Mouse (Mus musculus) kidney, embryonic 16.5 days (tissue): ENCODE data around the gene Clca3a1. TPM values are rescaled to one million over a fixed set of nuclear protein-coding genes. Genes with fewer than 3 reads are reported as not detected.
"Not testable (repeated sequence)": the region's sequence is repeated elsewhere in the genome, so short reads cannot be mapped to it uniquely, and the experiment has no call there.

Experiments used
- ATAC-seq: fragments of 200-750 bp; cut with Nextera tagmentation; 2 replicates; pipeline ENCODE4 v1.8.0; 2017; ENCODE audit warnings: moderate TSS enrichment; ENCODE audit not compliant: low FRiP score, low TSS enrichment
- H3K27ac ChIP-seq: fragments of 300-500 bp; sonication (generic); 2 replicates; pipeline ENCODE4 v1.5.1; 2014; ENCODE audit warnings: low read length
- H3K27me3 ChIP-seq: fragments of 300-500 bp; sonication (generic); 2 replicates; pipeline ENCODE4 v1.6.1; 2014; ENCODE audit warnings: low read length, control low read depth, mixed read lengths; ENCODE audit not compliant: insufficient read depth
- H3K36me3 ChIP-seq: fragments of 300-500 bp; sonication (generic); 2 replicates; pipeline ENCODE4 v1.6.1; 2014; ENCODE audit warnings: low read length, control low read depth, mixed read lengths; ENCODE audit not compliant: insufficient read depth
- H3K4me1 ChIP-seq: fragments of 300-500 bp; sonication (generic); 2 replicates; pipeline ENCODE4 v1.6.1; 2014; ENCODE audit warnings: low read length, control low read depth, mixed read lengths; ENCODE audit not compliant: insufficient read depth
- H3K4me2 ChIP-seq: fragments of 300-500 bp; sonication (generic); replicated peaks from 2 replicates; pipeline ENCODE4 v1.6.1; 2014; ENCODE audit warnings: low read depth, low read length
- H3K4me3 ChIP-seq: fragments of 300-500 bp; sonication (generic); 2 replicates; pipeline ENCODE4 v1.5.1; 2014; ENCODE audit warnings: mild to moderate bottlenecking, low read length
- H3K9ac ChIP-seq: fragments of 300-500 bp; sonication (generic); replicated peaks from 2 replicates; pipeline ENCODE4 v1.6.1; 2014; ENCODE audit warnings: low read length
- H3K9me3 ChIP-seq: fragments of 300-500 bp; sonication (generic); 2 replicates; pipeline ENCODE4 v1.6.1; 2016; ENCODE audit warnings: low read length, control low read depth
- WGBS: fragments of 180-500 bp; shearing (Covaris S2); extraction: QIAGEN DNeasy Blood & Tissue Kit; methylation state at CpG from one replicate; pipeline ENCODE4 v1.1.7; 2014; 5-methylcytosine and 5-hydroxymethylcytosine counted together
- polyA plus RNA-seq: library from polyadenylated mRNA; unstranded; fragments of >200 nt; fragmentation: Nextera tagmentation; extraction: Ambion mirVana; gene quantifications from 2 replicates; pipeline ENCODE4 v1.2.1, GENCODE M21; 2015

Gene Clca3a1
- polyA plus RNA-seq, 1 experiment from 2014 or later, result 13.9 TPM

DNA sequence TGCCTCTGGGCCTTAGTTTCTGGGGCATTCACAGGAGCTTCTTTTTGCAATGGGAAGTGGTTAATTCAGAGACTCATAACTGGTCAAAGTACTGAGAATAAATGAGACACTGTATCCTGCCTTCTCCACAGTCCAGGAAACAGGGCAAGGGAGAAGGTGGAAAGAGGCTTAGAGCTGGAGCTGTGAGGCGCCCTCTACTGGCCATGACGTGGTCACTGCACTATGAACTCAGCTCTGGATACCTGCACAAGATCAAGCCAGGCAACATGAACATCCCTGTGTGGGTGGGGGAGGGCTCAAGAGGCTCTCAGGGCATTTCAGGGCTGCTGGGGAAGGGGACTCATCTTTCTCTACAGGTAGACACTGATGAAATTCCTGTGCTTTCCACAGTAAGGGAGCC lies 7.7 kb downstream of the Clca3a1 start:
- Histone ChIP-seq H3K4me2 (no peak overlapping the region), H3K4me1 (no peaks in the 10 kb centered on the region), H3K27ac (no peak overlapping the region), H3K9me3 (no peaks in the 10 kb centered on the region), H3K4me3 (no peak overlapping the region), H3K36me3 (no peaks in the 10 kb centered on the region), H3K9ac (no peak overlapping the region), H3K27me3 (no peaks in the 10 kb centered on the region)
- 0 out of 2 replicates have a peak, but pooled peaks have one; percentile 27 for ATAC-seq
- WGBS, result 11% methylated on average over 2 of the region's 2 CpGs

DNA sequence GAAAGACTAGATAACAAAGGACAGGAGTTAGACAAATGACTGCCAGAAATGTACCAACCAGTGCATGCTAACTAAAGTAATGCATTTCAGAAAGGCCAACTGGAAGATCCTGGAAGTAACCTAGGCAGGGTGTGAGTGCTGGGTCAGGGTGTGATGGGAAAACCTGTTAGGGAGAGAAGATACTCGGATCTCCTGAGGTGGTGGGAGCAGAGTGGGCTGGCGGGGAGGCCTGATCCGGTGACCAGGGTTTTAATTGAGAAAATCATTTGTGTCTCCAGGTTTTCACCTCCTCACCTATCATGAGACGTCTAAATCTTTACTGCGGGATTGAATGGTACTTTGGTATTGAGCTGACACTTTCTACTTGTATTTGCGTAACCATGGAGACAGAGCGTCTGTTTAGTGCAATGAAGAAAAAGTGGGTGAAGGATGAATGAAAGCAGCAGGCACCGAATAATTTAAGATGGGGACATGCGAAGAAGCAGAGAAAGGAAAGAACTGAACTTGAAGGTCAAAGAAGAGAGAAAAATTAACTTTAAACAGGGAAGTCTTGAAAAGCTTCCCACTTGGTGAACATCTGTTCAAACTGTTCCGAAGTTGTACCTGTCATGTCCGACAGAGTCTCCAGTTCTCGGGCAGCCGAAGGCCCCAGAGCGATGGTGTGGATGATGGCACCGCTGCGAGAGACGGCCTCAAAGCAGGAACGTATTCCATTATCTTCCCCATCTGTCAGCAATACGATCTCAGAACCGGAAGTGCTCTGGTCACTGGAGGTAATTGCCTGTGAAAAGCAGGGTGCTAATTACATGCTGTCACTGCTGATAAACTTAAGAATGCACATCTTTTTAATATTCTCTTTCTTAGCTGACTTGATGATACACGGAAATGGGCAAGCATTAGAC lies 11.5 kb downstream of the Clca3a1 start:
- H3K36me3 ChIP-seq, H3K9me3 ChIP-seq, H3K27me3 ChIP-seq, H3K27ac ChIP-seq, ATAC-seq, H3K4me3 ChIP-seq, H3K4me1 ChIP-seq, H3K9ac ChIP-seq, H3K4me2 ChIP-seq: not testable (repeated sequence)
- WGBS, result 54% methylated on average over 18 of the region's 21 CpGs

DNA sequence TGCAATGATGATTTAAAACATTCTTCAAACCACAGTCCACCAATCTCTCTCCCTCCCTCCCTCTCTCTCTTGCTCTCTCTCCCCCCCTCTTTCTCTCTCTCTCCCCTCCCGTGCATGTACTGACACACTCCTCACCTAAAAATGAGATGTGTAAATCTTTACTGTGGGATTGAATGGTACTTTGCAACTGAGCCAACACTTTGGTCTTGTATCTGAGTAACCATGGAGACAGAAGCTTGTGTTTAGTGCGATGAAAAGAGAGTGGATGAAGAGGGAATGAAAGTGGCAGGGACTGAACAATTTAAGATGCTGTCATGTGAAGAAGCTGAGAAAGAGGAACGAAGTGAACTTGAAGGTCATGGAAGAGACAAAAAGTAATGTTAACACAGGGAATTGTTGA lies 13.1 kb downstream of the Clca3a1 start:
- not testable (repeated sequence) for H3K4me3 ChIP-seq, ATAC-seq, H3K9me3 ChIP-seq, H3K27ac ChIP-seq, H3K9ac ChIP-seq, H3K4me2 ChIP-seq, H3K27me3 ChIP-seq, H3K36me3 ChIP-seq, H3K4me1 ChIP-seq
- 58% methylated on average over 3 of the region's 3 CpGs for WGBS

GRCm38 (mm10) chr3:144738396-144738795 lies 22.4 kb downstream of the Clca3a1 start:
- WGBS, result 87% methylated on average over 24 of the region's 24 CpGs
- not testable (repeated sequence) for H3K27me3 ChIP-seq, H3K9me3 ChIP-seq, H3K36me3 ChIP-seq, H3K4me1 ChIP-seq, H3K9ac ChIP-seq, ATAC-seq, H3K4me3 ChIP-seq, H3K27ac ChIP-seq, H3K4me2 ChIP-seq

GRCm38 (mm10) chr3:144736831-144737230 lies 23.9 kb downstream of the Clca3a1 start:
- H3K4me1 ChIP-seq, result no peaks in the 10 kb centered on the region
- H3K9ac ChIP-seq, result no peak overlapping the region
- H3K36me3 ChIP-seq, result no peaks in the 10 kb centered on the region
- H3K4me3 ChIP-seq, result no peak overlapping the region
- H3K9me3 ChIP-seq, result no peaks in the 10 kb centered on the region
- 0 out of 2 replicates have a peak, but pooled peaks have one; percentile 42 for ATAC-seq
- WGBS, result 30% methylated on average over 9 of the region's 9 CpGs
- H3K27me3 ChIP-seq, result no peaks in the 10 kb centered on the region
- no peak overlapping the region for H3K4me2 ChIP-seq
- no peak overlapping the region for H3K27ac ChIP-seq

GRCm38 (mm10) chr3:144723455-144723854 lies 37.3 kb downstream of the Clca3a1 start:
- Histone ChIP-seq H3K9ac (no peak overlapping the region), H3K36me3 (no peaks in the 10 kb centered on the region), H3K4me3 (no peak overlapping the region), H3K9me3 (no peaks in the 10 kb centered on the region), H3K4me2 (no peak overlapping the region), H3K4me1 (peaks cover 10% of the 10 kb centered on the region), H3K27me3 (no peaks in the 10 kb centered on the region), H3K27ac (no peak overlapping the region)
- WGBS, result 48% methylated on average over 4 of the region's 4 CpGs
- ATAC-seq, result no peak

DNA sequence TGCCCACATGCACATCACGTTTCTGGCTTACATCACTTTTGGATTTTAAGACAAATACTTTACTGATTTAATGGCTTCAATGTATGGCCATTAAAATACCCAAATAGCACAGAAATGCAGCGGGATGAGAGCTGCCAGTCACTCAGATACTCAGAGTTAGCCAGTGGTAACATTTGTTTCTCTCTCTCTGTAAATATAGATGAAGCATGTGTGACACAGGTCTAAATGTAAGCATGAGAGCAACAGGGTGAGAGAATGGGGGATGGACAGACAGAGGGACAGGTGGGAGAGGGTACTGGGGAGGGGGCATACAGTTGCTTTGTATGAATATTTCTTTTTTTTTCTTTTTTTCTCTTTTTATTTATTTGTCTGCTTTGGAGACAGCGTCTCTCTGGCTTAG lies 38.2 kb downstream of the Clca3a1 start:
- 87% methylated on average over 3 of the region's 3 CpGs for WGBS
- H3K36me3 ChIP-seq, H3K27ac ChIP-seq, H3K4me3 ChIP-seq, ATAC-seq, H3K9me3 ChIP-seq, H3K4me2 ChIP-seq, H3K27me3 ChIP-seq, H3K9ac ChIP-seq: not testable (repeated sequence)
- H3K4me1 ChIP-seq, result peaks cover 17% of the 10 kb centered on the region

GRCm38 (mm10) chr3:144721860-144722256 lies 38.9 kb downstream of the Clca3a1 start:
- H3K4me2 ChIP-seq, result no peak overlapping the region
- peaks cover 18% of the 10 kb centered on the region for H3K4me1 ChIP-seq
- no peak overlapping the region for H3K27ac ChIP-seq
- no peaks in the 10 kb centered on the region for H3K36me3 ChIP-seq
- no peak for ATAC-seq
- H3K9ac ChIP-seq, result no peak overlapping the region
- H3K27me3 ChIP-seq, result no peaks in the 10 kb centered on the region
- H3K9me3 ChIP-seq, result no peaks in the 10 kb centered on the region
- WGBS, result 65% methylated on average over 9 of the region's 9 CpGs
- H3K4me3 ChIP-seq, result no peak overlapping the region

- Histone ChIP-seq H3K4me2 (peak overlapping the region; percentile 74), H3K4me1 (peaks cover 23% of the 10 kb centered on the region), H3K9ac (peak overlapping the region; percentile 51), H3K27ac (peak overlapping the region; percentile 41; the same call in 1 of the 2 replicates), H3K4me3 (peak overlapping the region; percentile 74), H3K36me3 (no peaks in the 10 kb centered on the region), H3K27me3 (no peaks in the 10 kb centered on the region), H3K9me3 (no peaks in the 10 kb centered on the region)
- 72% methylated on average over 10 of the region's 10 CpGs for WGBS
- ATAC-seq, result no peak
Measured at GRCm38 (mm10) chr3:144721077-144721859, 39.5 kb downstream of the Clca3a1 start.
